Mouse (Mus musculus) heart, embryonic 13.5 days (tissue): Measurements from ENCODE around the gene Acer3. TPM values are rescaled to one million over a fixed set of nuclear protein-coding genes. Genes with fewer than 3 reads are reported as not detected.
"Not testable (repeated sequence)": the region's sequence is repeated elsewhere in the genome, so short reads cannot be mapped to it uniquely, and the experiment has no call there.

Source experiments
- ATAC-seq: fragments of 200-750 bp; cut with Nextera tagmentation; 2 replicates; pipeline ENCODE4 v1.8.0; 2017; ENCODE audit warnings: moderate TSS enrichment; ENCODE audit not compliant: insufficient number of reproducible peaks, low FRiP score, low TSS enrichment; ENCODE audit errors: extremely low read depth
- H3K27ac ChIP-seq: fragments of 300-500 bp; sonication (generic); replicated peaks from 2 replicates; pipeline ENCODE4 v1.5.1; 2015; ENCODE audit warnings: moderate library complexity, mild to moderate bottlenecking, inconsistent platforms
- H3K27me3 ChIP-seq: fragments of 300-500 bp; sonication (generic); replicated peaks from 2 replicates; pipeline ENCODE4 v1.6.1; 2015; ENCODE audit warnings: mild to moderate bottlenecking, inconsistent platforms
- H3K36me3 ChIP-seq: fragments of 300-500 bp; sonication (generic); 2 replicates; pipeline ENCODE4 v1.6.1; 2015; ENCODE audit warnings: mild to moderate bottlenecking, inconsistent platforms
- H3K4me1 ChIP-seq: fragments of 300-500 bp; sonication (generic); 2 replicates; pipeline ENCODE4 v1.6.1; 2015; ENCODE audit warnings: inconsistent platforms
- H3K4me2 ChIP-seq: fragments of 300-500 bp; sonication (generic); 2 replicates; pipeline ENCODE4 v1.6.1; 2015; ENCODE audit warnings: inconsistent platforms, mild to moderate bottlenecking, moderate library complexity
- H3K4me3 ChIP-seq: fragments of 300-500 bp; sonication (generic); 2 replicates; pipeline ENCODE4 v1.5.1; 2015; ENCODE audit warnings: moderate library complexity, mild to moderate bottlenecking, inconsistent platforms
- H3K9ac ChIP-seq: fragments of 300-500 bp; sonication (generic); 2 replicates; pipeline ENCODE4 v1.6.1; 2015; ENCODE audit warnings: inconsistent platforms, mild to moderate bottlenecking, moderate library complexity
- H3K9me3 ChIP-seq: fragments of 300-500 bp; sonication (generic); 2 replicates; pipeline ENCODE4 v1.6.1; 2016; ENCODE audit warnings: inconsistent platforms
- WGBS: fragments of 180-500 bp; shearing (Covaris S2); methylation state at CpG from one replicate; pipeline ENCODE4 v1.1.7; 2015; ENCODE audit warnings: mixed read lengths; 5-methylcytosine and 5-hydroxymethylcytosine counted together
- polyA plus RNA-seq: library from polyadenylated mRNA; unstranded; fragments of >200 nt; fragmentation: Nextera tagmentation; extraction: Ambion mirVana; gene quantifications from 2 replicates; pipeline ENCODE4 v1.2.1, GENCODE M21; 2015

Gene Acer3
- polyA plus RNA-seq, 1 experiment from 2014 or later = 18.9 TPM

- Histone ChIP-seq H3K9me3 (no peaks in the 10 kb centered on the region), H3K4me1 (peaks cover 16% of the 10 kb centered on the region), H3K4me3 (peak overlapping the region; percentile 53), H3K27me3 (peaks cover 66% of the 10 kb centered on the region), H3K36me3 (no peaks in the 10 kb centered on the region), H3K4me2 (peak overlapping the region; percentile 79), H3K27ac (no peak overlapping the region), H3K9ac (peak overlapping the region; percentile 42; the same call in 1 of the 2 replicates)
- no peak for ATAC-seq
- WGBS = 6% methylated on average over 36 of the region's 36 CpGs
Observed at GRCm38 (mm10) chr7:98193515-98194025, 127.4 kb downstream of the Acer3 start.

- 55% methylated on average over 17 of the region's 17 CpGs for WGBS
- no peak overlapping the region for H3K4me2 ChIP-seq
- H3K27me3 ChIP-seq = peaks cover 57% of the 10 kb centered on the region
Observed at GRCm38 (mm10) chr7:98191571-98192250, 129.3 kb downstream of the Acer3 start.

GRCm38 (mm10) chr7:98190578-98190977 lies 130.4 kb downstream of the Acer3 start:
- 78% methylated on average over 1 of the region's 1 CpGs for WGBS
- H3K36me3 ChIP-seq = no peaks in the 10 kb centered on the region
- no peak overlapping the region for H3K4me3 ChIP-seq
- no peak overlapping the region for H3K9ac ChIP-seq
- H3K27me3 ChIP-seq = peaks cover 46% of the 10 kb centered on the region
- H3K27ac ChIP-seq = no peak overlapping the region
- H3K9me3 ChIP-seq = no peaks in the 10 kb centered on the region
- H3K4me1 ChIP-seq = peaks cover 16% of the 10 kb centered on the region
- no peak overlapping the region for H3K4me2 ChIP-seq
- ATAC-seq = no peak

More at GRCm38 (mm10) chr7:98191571-98192250, 129.3 kb downstream of the Acer3 start:
- Histone ChIP-seq H3K36me3 (no peaks in the 10 kb centered on the region), H3K9ac (no peak overlapping the region), H3K27ac (no peak overlapping the region), H3K9me3 (no peaks in the 10 kb centered on the region), H3K4me1 (peaks cover 16% of the 10 kb centered on the region), H3K4me3 (no peak overlapping the region)
- no peak for ATAC-seq

DNA sequence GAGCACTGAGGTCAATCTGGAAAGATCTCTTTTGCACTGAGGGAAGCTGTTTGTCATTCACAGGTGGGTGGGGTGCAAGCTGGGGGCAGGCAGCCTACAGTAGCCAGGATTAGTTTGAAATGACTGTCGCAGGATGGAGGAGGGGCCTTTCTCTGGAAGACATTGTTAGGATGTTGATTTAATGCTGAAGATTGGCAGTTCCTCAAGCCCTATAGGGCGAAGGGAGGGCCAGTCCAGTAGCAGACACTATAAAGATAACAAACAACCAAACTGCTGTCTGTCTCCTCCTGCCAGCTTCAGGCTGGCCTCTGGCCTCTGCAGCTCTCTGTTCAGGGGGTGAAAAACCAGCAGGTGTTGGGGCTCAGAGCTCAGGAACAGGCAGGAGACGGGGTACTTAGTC lies 131.3 kb downstream of the Acer3 start:
- Histone ChIP-seq H3K4me2 (no peak overlapping the region), H3K27ac (no peak overlapping the region), H3K4me1 (peaks cover 16% of the 10 kb centered on the region), H3K36me3 (no peaks in the 10 kb centered on the region), H3K4me3 (no peak overlapping the region), H3K27me3 (peaks cover 37% of the 10 kb centered on the region), H3K9me3 (no peaks in the 10 kb centered on the region), H3K9ac (no peak overlapping the region)
- no peak for ATAC-seq
- 23% methylated on average over 3 of the region's 3 CpGs for WGBS

- Histone ChIP-seq H3K4me1 (peaks cover 7% of the 10 kb centered on the region), H3K27ac (no peak overlapping the region), H3K36me3 (no peaks in the 10 kb centered on the region), H3K4me2 (no peak overlapping the region), H3K4me3 (no peak overlapping the region), H3K9ac (no peak overlapping the region), H3K9me3 (no peaks in the 10 kb centered on the region), H3K27me3 (peaks cover 27% of the 10 kb centered on the region)
- 82% methylated on average over 2 of the region's 2 CpGs for WGBS
- no peak for ATAC-seq
Observed at GRCm38 (mm10) chr7:98188680-98189079, 132.3 kb downstream of the Acer3 start.

DNA sequence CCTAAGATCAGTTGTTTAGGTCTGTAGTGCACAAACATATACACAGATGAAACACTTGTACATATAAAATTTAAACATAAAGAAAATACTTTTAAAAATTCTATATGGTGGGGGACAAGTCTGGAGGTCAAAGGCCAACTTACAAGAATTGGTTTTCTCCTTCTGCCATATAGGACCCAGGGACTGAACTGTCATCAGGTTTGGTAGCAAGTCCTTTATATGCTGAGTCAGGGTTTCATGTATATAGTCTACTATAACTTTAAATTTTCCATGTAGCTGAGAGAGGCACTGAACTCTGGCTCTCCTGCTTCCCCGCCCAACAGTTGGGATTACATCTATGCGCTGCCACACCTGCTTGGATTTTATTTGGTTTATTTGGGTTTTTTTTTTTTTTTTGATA lies 132.8 kb downstream of the Acer3 start:
- no peak overlapping the region for H3K4me2 ChIP-seq
- peaks cover 2% of the 10 kb centered on the region; the same call in 1 of the 2 replicates for H3K4me1 ChIP-seq
- peaks cover 22% of the 10 kb centered on the region for H3K27me3 ChIP-seq
- H3K9ac ChIP-seq = no peak overlapping the region
- H3K4me3 ChIP-seq = no peak overlapping the region
- no peaks in the 10 kb centered on the region for H3K36me3 ChIP-seq
- 96% methylated on average over 2 of the region's 2 CpGs for WGBS
- no peaks in the 10 kb centered on the region for H3K9me3 ChIP-seq
- ATAC-seq = no peak
- no peak overlapping the region for H3K27ac ChIP-seq

DNA sequence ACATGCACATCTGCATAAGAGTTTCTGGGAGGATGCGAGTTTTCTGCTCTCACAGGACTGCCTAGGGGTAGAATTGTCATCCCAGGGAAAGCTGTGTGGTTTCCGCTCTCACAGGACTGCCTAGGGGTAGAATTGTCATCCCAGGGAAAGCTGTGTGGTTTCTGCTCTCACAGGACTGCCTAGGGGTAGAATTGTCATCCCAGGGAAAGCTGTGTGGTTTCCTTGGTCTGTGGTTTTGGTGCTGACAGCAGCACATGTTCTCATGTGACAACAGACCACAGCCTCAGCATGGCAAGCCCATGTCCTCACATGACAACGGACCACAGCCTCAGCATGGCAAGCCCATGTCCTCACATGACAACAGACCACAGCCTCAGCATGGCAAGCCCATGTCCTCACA lies 133.7 kb downstream of the Acer3 start:
- WGBS = 73% methylated on average over 3 of the region's 3 CpGs

DNA sequence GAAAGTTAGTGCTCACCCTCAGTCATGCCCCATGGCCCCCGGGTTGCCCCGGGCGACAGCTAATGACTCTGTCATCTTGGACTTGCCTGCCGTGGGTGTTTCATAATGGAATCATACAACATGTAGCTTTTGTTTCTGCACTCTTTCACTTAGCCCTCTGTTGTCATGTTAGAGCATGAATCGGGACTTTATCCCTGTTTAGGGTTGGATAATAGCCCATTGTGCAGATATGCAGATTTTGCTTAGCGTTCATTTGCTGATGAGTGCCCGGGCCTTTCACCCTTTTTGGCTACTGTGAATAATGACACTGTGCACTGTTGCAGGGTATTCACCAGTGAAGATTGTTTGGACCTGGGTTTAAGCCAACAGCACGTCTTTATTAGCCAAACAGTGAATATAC lies 134.4 kb downstream of the Acer3 start:
- WGBS = 80% methylated on average over 8 of the region's 8 CpGs
- no peak overlapping the region for H3K4me3 ChIP-seq
- no peak overlapping the region for H3K9ac ChIP-seq

More for the DNA sequence above, 133.7 kb downstream of the Acer3 start:
- H3K9ac ChIP-seq, H3K27ac ChIP-seq, H3K9me3 ChIP-seq, ATAC-seq, H3K4me1 ChIP-seq, H3K36me3 ChIP-seq, H3K4me2 ChIP-seq, H3K4me3 ChIP-seq: not testable (repeated sequence)
- H3K27me3 ChIP-seq = peaks cover 13% of the 10 kb centered on the region

GRCm38 (mm10) chr7:98185326-98185725 lies 135.7 kb downstream of the Acer3 start:
- Histone ChIP-seq H3K9me3 (no peaks in the 10 kb centered on the region), H3K27ac (no peak overlapping the region), H3K4me2 (no peak overlapping the region), H3K27me3 (no peaks in the 10 kb centered on the region), H3K4me3 (no peak overlapping the region), H3K36me3 (no peaks in the 10 kb centered on the region), H3K9ac (no peak overlapping the region), H3K4me1 (peaks cover 4% of the 10 kb centered on the region; the same call in 1 of the 2 replicates)
- no peak for ATAC-seq
- WGBS = 78% methylated on average over 6 of the region's 6 CpGs

More for the DNA sequence above, 134.4 kb downstream of the Acer3 start:
- ATAC-seq = no peak
- Histone ChIP-seq H3K27me3 (peaks cover 6% of the 10 kb centered on the region), H3K36me3 (no peaks in the 10 kb centered on the region), H3K9me3 (no peaks in the 10 kb centered on the region), H3K4me2 (no peak overlapping the region), H3K4me1 (peaks cover 4% of the 10 kb centered on the region; the same call in 1 of the 2 replicates), H3K27ac (no peak overlapping the region)

DNA sequence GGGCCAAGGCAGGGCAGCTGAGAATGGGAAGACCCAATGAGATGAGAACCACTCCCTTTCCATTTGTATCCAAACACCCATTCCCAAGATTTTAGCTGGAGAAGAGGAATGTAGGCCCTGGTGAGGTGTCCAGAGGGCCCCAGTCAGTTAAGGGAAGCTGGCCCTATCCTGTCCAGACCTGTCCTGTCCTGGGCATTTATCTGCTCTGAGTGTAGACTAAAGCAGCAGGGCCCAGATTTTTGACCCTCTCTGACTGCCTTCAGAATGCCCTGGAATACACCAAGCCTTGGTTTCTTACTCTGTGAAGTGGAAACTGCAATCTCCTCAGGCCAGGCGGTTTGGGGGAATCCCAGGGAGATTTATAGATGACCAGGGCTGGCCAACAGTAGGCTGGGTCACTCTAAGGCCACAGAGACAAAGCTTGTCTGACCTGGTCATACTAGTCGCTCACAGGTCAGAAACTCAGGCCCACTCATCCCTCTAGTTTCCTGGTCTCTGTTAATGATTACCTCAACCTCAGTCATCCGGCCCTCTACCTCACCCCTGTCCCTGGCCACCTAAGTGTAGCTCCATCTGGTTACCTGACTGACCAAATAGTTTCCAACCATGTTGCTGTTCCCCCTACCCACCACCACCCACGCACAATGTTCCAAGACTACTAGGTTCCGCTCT lies 142.3 kb downstream of the Acer3 start:
- H3K4me1 ChIP-seq = peaks cover 29% of the 10 kb centered on the region
- peak overlapping the region; percentile 87 for H3K4me2 ChIP-seq
- peak overlapping the region; percentile 86 for H3K4me3 ChIP-seq
- peak overlapping the region; percentile 82 for H3K9ac ChIP-seq
- H3K36me3 ChIP-seq = no peaks in the 10 kb centered on the region
- H3K27ac ChIP-seq = peak overlapping the region; percentile 26
- H3K27me3 ChIP-seq = no peaks in the 10 kb centered on the region
- no peak for ATAC-seq
- WGBS = 93% methylated on average over 5 of the region's 5 CpGs
- no peaks in the 10 kb centered on the region for H3K9me3 ChIP-seq

- Histone ChIP-seq H3K9ac (peak within 1 kb of the TSS; percentile 82), H3K27me3 (no peaks in the 10 kb centered on the region), H3K4me1 (peaks cover 36% of the 10 kb centered on the region), H3K4me3 (peak within 1 kb of the TSS; percentile 86), H3K9me3 (no peaks in the 10 kb centered on the region), H3K27ac (peak within 1 kb of the TSS; percentile 48), H3K4me2 (peak within 1 kb of the TSS; percentile 87), H3K36me3 (no peaks in the 10 kb centered on the region)
- ATAC-seq = peak; percentile 85
- WGBS = under 1% methylated on average over 42 of the region's 44 CpGs
Observed at GRCm38 (mm10) chr7:98177929-98178559, 143.0 kb downstream of the Acer3 start, which contains the start of gene Capn5. TSS of gene Capn5 (minus strand) at chr7:98178274.
